Mouse (Mus musculus) lung, embryonic 16.5 days (tissue): ENCODE data around the gene Krt87. TPM values are rescaled to one million over a fixed set of nuclear protein-coding genes. Genes with fewer than 3 reads are reported as not detected.

Experiments
- ATAC-seq: fragments of 200-750 bp; cut with Nextera tagmentation; 2 replicates; pipeline ENCODE4 v1.8.0; 2017; ENCODE audit warnings: low read depth, mild to moderate bottlenecking, moderate library complexity
- H3K27ac ChIP-seq: fragments of 300-500 bp; sonication (generic); 2 replicates; pipeline ENCODE4 v1.5.1; 2014; ENCODE audit warnings: mild to moderate bottlenecking, control low read depth, low read length
- H3K27me3 ChIP-seq: fragments of 300-500 bp; sonication (generic); 2 replicates; pipeline ENCODE4 v1.6.1; 2014; ENCODE audit warnings: low read depth, low read length, mixed read lengths; ENCODE audit not compliant: control insufficient read depth, insufficient read depth
- H3K36me3 ChIP-seq: fragments of 300-500 bp; sonication (generic); 2 replicates; pipeline ENCODE4 v1.6.1; 2014; ENCODE audit warnings: low read length; ENCODE audit not compliant: control insufficient read depth, insufficient read depth
- H3K4me1 ChIP-seq: fragments of 300-500 bp; sonication (generic); replicated peaks from 2 replicates; pipeline ENCODE4 v1.6.1; 2014; ENCODE audit warnings: low read length, mixed read lengths; ENCODE audit not compliant: control insufficient read depth, insufficient read depth
- H3K4me2 ChIP-seq: fragments of 300-500 bp; sonication (generic); 2 replicates; pipeline ENCODE4 v1.6.1; 2014; ENCODE audit warnings: low read depth, low read length, control low read depth
- H3K4me3 ChIP-seq: fragments of 300-500 bp; sonication (generic); 2 replicates; pipeline ENCODE4 v1.5.1; 2014; ENCODE audit warnings: mild to moderate bottlenecking, low read length, control low read depth
- H3K9ac ChIP-seq: fragments of 300-500 bp; sonication (generic); 2 replicates; pipeline ENCODE4 v1.6.1; 2014; ENCODE audit warnings: low read length, control low read depth
- H3K9me3 ChIP-seq: fragments of 300-500 bp; sonication (generic); 2 replicates; pipeline ENCODE4 v1.6.1; 2016; ENCODE audit warnings: low read length; ENCODE audit not compliant: control insufficient read depth
- WGBS: fragments of 180-500 bp; shearing (Covaris S2); extraction: QIAGEN DNeasy Blood & Tissue Kit; methylation state at CpG from one replicate; pipeline ENCODE4 v1.1.7; 2014; 5-methylcytosine and 5-hydroxymethylcytosine counted together
- polyA plus RNA-seq: library from polyadenylated mRNA; unstranded; fragments of >200 nt; fragmentation: Nextera tagmentation; extraction: Ambion mirVana; gene quantifications from 2 replicates; pipeline ENCODE4 v1.2.1, GENCODE M21; 2015

Krt87 gene
- polyA plus RNA-seq, 1 experiment from 2014 or later: 0.31 TPM

- no peak overlapping the region for H3K4me3 ChIP-seq
- no peaks in the 10 kb centered on the region for H3K27me3 ChIP-seq
- no peak for ATAC-seq
- H3K9ac ChIP-seq: no peak overlapping the region
- no peak overlapping the region for H3K4me2 ChIP-seq
- H3K9me3 ChIP-seq: no peaks in the 10 kb centered on the region
- H3K27ac ChIP-seq: no peak overlapping the region
- peaks cover 15% of the 10 kb centered on the region for H3K4me1 ChIP-seq
- no peaks in the 10 kb centered on the region for H3K36me3 ChIP-seq
- 66% methylated on average over 6 of the region's 6 CpGs for WGBS
Measured at GRCm38 (mm10) chr15:101385064-101385463, 53.5 kb downstream of the Krt87 start.

GRCm38 (mm10) chr15:101384610-101385009, 54.0 kb downstream of the Krt87 start:
- Histone ChIP-seq H3K4me1 (peaks cover 15% of the 10 kb centered on the region), H3K4me3 (no peak overlapping the region), H3K27ac (no peak overlapping the region), H3K9me3 (no peaks in the 10 kb centered on the region), H3K9ac (no peak overlapping the region), H3K4me2 (no peak overlapping the region), H3K27me3 (no peaks in the 10 kb centered on the region), H3K36me3 (no peaks in the 10 kb centered on the region)
- 67% methylated on average over 7 of the region's 7 CpGs for WGBS
- ATAC-seq: no peak

DNA sequence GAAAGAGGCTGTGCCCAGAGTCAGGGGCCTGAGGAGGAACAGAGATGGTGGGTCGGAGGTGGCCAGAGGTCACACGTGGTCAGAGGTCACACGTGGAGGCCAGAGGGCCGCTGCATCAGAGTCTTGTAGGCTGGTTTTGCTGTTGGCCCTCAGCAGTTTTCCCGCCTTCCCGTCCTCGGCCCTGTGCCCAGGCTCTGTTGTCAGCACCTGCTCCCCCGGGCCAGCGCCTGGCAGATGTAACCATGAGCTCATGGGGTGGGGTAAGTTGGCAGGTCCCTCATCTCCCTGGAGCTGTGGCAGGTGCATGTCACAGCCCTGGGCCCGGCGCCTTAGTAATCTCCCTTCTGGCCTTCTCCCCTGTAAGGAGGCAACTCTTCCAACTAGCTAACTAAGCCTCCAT, 55.8 kb downstream of the Krt87 start:
- Histone ChIP-seq H3K36me3 (no peaks in the 10 kb centered on the region), H3K27me3 (no peaks in the 10 kb centered on the region), H3K27ac (no peak overlapping the region), H3K9me3 (no peaks in the 10 kb centered on the region), H3K4me2 (no peak overlapping the region), H3K9ac (no peak overlapping the region), H3K4me1 (peaks cover 12% of the 10 kb centered on the region), H3K4me3 (no peak overlapping the region)
- no peak for ATAC-seq
- WGBS: 77% methylated on average over 11 of the region's 11 CpGs

DNA sequence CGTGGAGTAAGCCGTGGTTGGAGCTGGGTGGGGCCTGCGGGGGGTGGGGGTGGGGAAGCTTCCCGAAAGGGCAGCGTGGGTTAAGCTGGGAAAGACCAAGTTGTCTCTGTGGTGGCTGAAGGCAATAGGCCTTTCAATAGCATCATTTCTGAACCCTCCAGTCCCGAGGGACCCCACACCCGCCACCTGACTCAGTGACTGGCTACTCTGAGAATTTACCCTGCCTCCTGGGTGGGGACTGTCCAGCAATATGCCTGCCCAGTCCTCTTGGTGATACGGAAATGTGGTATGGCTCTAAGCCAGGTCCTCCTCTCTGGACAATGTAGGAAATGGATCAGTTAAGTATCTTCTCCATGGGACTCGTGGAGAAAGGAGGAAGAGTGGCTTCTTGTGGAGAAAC, 56.8 kb downstream of the Krt87 start:
- Histone ChIP-seq H3K27me3 (no peaks in the 10 kb centered on the region), H3K9ac (no peak overlapping the region), H3K36me3 (no peaks in the 10 kb centered on the region), H3K4me3 (no peak overlapping the region), H3K27ac (no peak overlapping the region), H3K9me3 (no peaks in the 10 kb centered on the region), H3K4me1 (peaks cover 11% of the 10 kb centered on the region), H3K4me2 (no peak overlapping the region)
- peak; percentile 23; the same call in 1 of the 2 replicates for ATAC-seq
- 34% methylated on average over 9 of the region's 9 CpGs for WGBS

Other genes starting within 250 kb of the Krt87 start
- gene Grasp, start 214.6 kb downstream of the Krt87 start, polyA plus RNA-seq: 5.6 and 6.1 TPM in 2 replicates
- 10.8 and 11.5 TPM in 2 replicates for gene Nr4a1, start 184.5 kb downstream of the Krt87 start, polyA plus RNA-seq
- 75.0 and 82.4 TPM in 2 replicates for gene Atg101, start 154.5 kb downstream of the Krt87 start, polyA plus RNA-seq
- 57.2 and 59.7 TPM in 2 replicates for gene 6030408B16Rik, start 145.6 kb downstream of the Krt87 start, polyA plus RNA-seq
- 2.5 and 2.6 TPM in 2 replicates for gene Krt80, start 68.6 kb downstream of the Krt87 start, polyA plus RNA-seq
- 173 and 187 TPM in 2 replicates for gene Krt7, start 27.8 kb downstream of the Krt87 start, polyA plus RNA-seq
- gene Krt88, start 8.9 kb upstream of the Krt87 start, polyA plus RNA-seq: not detected in 2 replicates
- not detected in 2 replicates for gene Krt81, start 24.9 kb upstream of the Krt87 start, polyA plus RNA-seq
- not detected in 2 replicates for gene Krt86, start 34.7 kb upstream of the Krt87 start, polyA plus RNA-seq
- not detected in 2 replicates for gene Krt83, start 52.7 kb upstream of the Krt87 start, polyA plus RNA-seq
- gene Gm49425, start 78.5 kb upstream of the Krt87 start, polyA plus RNA-seq: not detected in 2 replicates
- not detected in 2 replicates for gene Krt84, start 94.0 kb upstream of the Krt87 start, polyA plus RNA-seq
- gene Krt82, start 111.9 kb upstream of the Krt87 start, polyA plus RNA-seq: not detected in 2 replicates
- not detected in 2 replicates for gene Krt90, start 124.1 kb upstream of the Krt87 start, polyA plus RNA-seq
- 0.28 and 0.29 TPM in 2 replicates for gene Krt75, start 135.1 kb upstream of the Krt87 start, polyA plus RNA-seq
- not detected in 2 replicates for gene Gm5414, start 189.4 kb upstream of the Krt87 start, polyA plus RNA-seq
- gene Gm5478, start 208.6 kb upstream of the Krt87 start, polyA plus RNA-seq: not detected in 2 replicates
- not detected in 2 replicates for gene Krt6b, start 241.5 kb upstream of the Krt87 start, polyA plus RNA-seq